In genomic region chr3:38967480-38967879, GRCm38 (mm10) we compare ENCODE assay signal across 23 mouse cellular contexts.
DNase-seq lines count a peak whose midpoint lies in the region; ATAC-seq and TF ChIP-seq lines count a peak whose summit lies in the region.
"Had no signal": no experiment of that assay in that cellular context is flagged by ENCODE, and none has a peak within 500 bp of the region (broad histone marks: within the 10 kb centered on the region; RNA-seq: fewer than 3 reads in every experiment).

No protein-coding gene starts in this region.

- H3K9me3 ChIP-seq in embryonic facial prominence, embryonic 14.5 days (ENCODE audit: control insufficient read depth, low read length), result no peaks in the 10 kb centered on the region
- no peaks in the 10 kb centered on the region for H3K9me3 ChIP-seq in embryonic facial prominence, embryonic 10.5 days
- H3K9me3 ChIP-seq in hindbrain, embryonic 12.5 days (replicated peaks), result no peaks in the 10 kb centered on the region
- H3K9me3 ChIP-seq in hindbrain, postnatal 0 days (ENCODE audit: low read length), result no peaks in the 10 kb centered on the region
- H3K9me3 ChIP-seq: embryonic facial prominence, embryonic 12.5 days; embryonic facial prominence, embryonic 15.5 days; forebrain, embryonic 10.5 days; forebrain, embryonic 12.5 days had no signal

- no peak for TF ChIP-seq POLR2A in liver, adult 2 months (IDR thresholded peaks at IDR 0.05; ENCODE audit: extremely low read depth, insufficient read depth, low read length)

- no peak overlapping the region for H3K27ac ChIP-seq in embryonic facial prominence, embryonic 14.5 days (replicated peaks; ENCODE audit: low read depth, low read length)
- H3K27ac ChIP-seq in embryonic facial prominence, embryonic 10.5 days (replicated peaks), result no peak overlapping the region
- no peak overlapping the region for H3K27ac ChIP-seq in hindbrain, embryonic 12.5 days
- no peak overlapping the region for H3K27ac ChIP-seq in hindbrain, postnatal 0 days
- no peak overlapping the region for H3K27ac ChIP-seq in liver, adult 2 months (replicated peaks; ENCODE audit: insufficient read depth, low read depth, low read length)
- H3K27ac ChIP-seq: embryonic facial prominence, embryonic 12.5 days; embryonic facial prominence, embryonic 15.5 days; forebrain, embryonic 10.5 days; forebrain, embryonic 12.5 days had no signal

- H3K79me2 ChIP-seq in liver, adult 2 months (ENCODE audit: control insufficient read depth, insufficient read depth, low read length), result no peaks in the 10 kb centered on the region

- no peaks in the 10 kb centered on the region for H3K27me3 ChIP-seq in embryonic facial prominence, embryonic 14.5 days (replicated peaks; ENCODE audit: control insufficient read depth, insufficient read depth, low read length)
- H3K27me3 ChIP-seq in embryonic facial prominence, embryonic 10.5 days (replicated peaks; ENCODE audit: low read depth, poor library complexity, severe bottlenecking), result no peaks in the 10 kb centered on the region
- no peaks in the 10 kb centered on the region for H3K27me3 ChIP-seq in hindbrain, embryonic 12.5 days
- H3K27me3 ChIP-seq in hindbrain, postnatal 0 days (ENCODE audit: insufficient read depth, low read length), result no peaks in the 10 kb centered on the region
- H3K27me3 ChIP-seq in liver, adult 2 months (ENCODE audit: control insufficient read depth, insufficient read depth, low read length), result no peaks in the 10 kb centered on the region
- H3K27me3 ChIP-seq: embryonic facial prominence, embryonic 12.5 days; embryonic facial prominence, embryonic 15.5 days; forebrain, embryonic 12.5 days had no signal

- no peak for TF ChIP-seq CTCF in hindbrain, postnatal 0 days (IDR thresholded peaks at IDR 0.05; ENCODE audit: low read depth)
- no peak for TF ChIP-seq CTCF in liver, adult 2 months (IDR thresholded peaks at IDR 0.05; ENCODE audit: low read depth, low read length)

- no peak overlapping the region for H3K4me2 ChIP-seq in embryonic facial prominence, embryonic 14.5 days (ENCODE audit: low read depth, low read length)
- H3K4me2 ChIP-seq in hindbrain, embryonic 12.5 days (replicated peaks), result no peak overlapping the region
- H3K4me2 ChIP-seq in hindbrain, postnatal 0 days (ENCODE audit: low read depth, low read length), result no peak overlapping the region
- H3K4me2 ChIP-seq: embryonic facial prominence, embryonic 12.5 days; embryonic facial prominence, embryonic 15.5 days; forebrain, embryonic 12.5 days had no signal

- H3K9ac ChIP-seq in embryonic facial prominence, embryonic 14.5 days (ENCODE audit: low read depth, low read length), result no peak overlapping the region
- H3K9ac ChIP-seq in hindbrain, embryonic 12.5 days, result no peak overlapping the region
- H3K9ac ChIP-seq in hindbrain, postnatal 0 days (replicated peaks; ENCODE audit: low read length), result no peak overlapping the region
- no peak overlapping the region for H3K9ac ChIP-seq in liver, adult 2 months (ENCODE audit: low read depth, low read length)
- H3K9ac ChIP-seq: embryonic facial prominence, embryonic 12.5 days; embryonic facial prominence, embryonic 15.5 days; forebrain, embryonic 12.5 days had no signal

- peak; percentile 17 for DNase-seq in embryonic facial prominence, embryonic 14.5 days (ENCODE audit: low spot score)
- no peak for DNase-seq in embryonic facial prominence, embryonic 10.5 days (ENCODE audit: low spot score)
- DNase-seq in hindbrain, postnatal 0 days (ENCODE audit: low spot score), result no peak
- DNase-seq in liver, adult 2 months (ENCODE audit: extremely low read depth, low read depth, low spot score), result peak; percentile 66
- no peak for DNase-seq in liver
- DNase-seq: adrenal gland, adult 2 months; adrenal gland, postnatal 10 days; adrenal gland, postnatal 25 days; cerebellum, adult 11 months; cerebellum, adult 18-20 months; cerebellum, adult 8-10 months; cerebellum, adult 9-11 months; cerebellum, postnatal 14 days; cerebellum, postnatal 36 days; embryo, embryonic 11 days had no signal

- no peak for ATAC-seq in embryonic facial prominence, embryonic 14.5 days (ENCODE audit: low read depth)
- ATAC-seq in hindbrain, embryonic 12.5 days (ENCODE audit: low FRiP score), result peak; percentile 56
- ATAC-seq in hindbrain, postnatal 0 days, result no peak
- ATAC-seq: forebrain, embryonic 14.5 days; forebrain, embryonic 16.5 days had no signal

- H3K4me1 ChIP-seq in embryonic facial prominence, embryonic 14.5 days (ENCODE audit: control insufficient read depth, insufficient read depth, low read length), result no peaks in the 10 kb centered on the region
- H3K4me1 ChIP-seq in embryonic facial prominence, embryonic 10.5 days, result peaks cover 3% of the 10 kb centered on the region; the same call in 1 of the 2 replicates
- H3K4me1 ChIP-seq in hindbrain, embryonic 12.5 days, result no peaks in the 10 kb centered on the region; the same call in 1 of the 2 replicates
- no peaks in the 10 kb centered on the region for H3K4me1 ChIP-seq in hindbrain, postnatal 0 days (ENCODE audit: insufficient read depth, low read length)
- H3K4me1 ChIP-seq in liver, adult 2 months (ENCODE audit: control insufficient read depth, insufficient read depth, low read length), result no peaks in the 10 kb centered on the region
- H3K4me1 ChIP-seq: embryonic facial prominence, embryonic 12.5 days; embryonic facial prominence, embryonic 15.5 days; forebrain, embryonic 10.5 days; forebrain, embryonic 12.5 days had no signal

- H3K4me3 ChIP-seq in embryonic facial prominence, embryonic 14.5 days (ENCODE audit: low read depth, low read length), result no peak overlapping the region
- H3K4me3 ChIP-seq in embryonic facial prominence, embryonic 10.5 days, result no peak overlapping the region
- no peak overlapping the region for H3K4me3 ChIP-seq in hindbrain, embryonic 12.5 days
- H3K4me3 ChIP-seq in hindbrain, postnatal 0 days (ENCODE audit: low read length), result no peak overlapping the region
- no peak overlapping the region for H3K4me3 ChIP-seq in liver, adult 2 months (ENCODE audit: insufficient read depth, low read depth, low read length)
- H3K4me3 ChIP-seq: embryonic facial prominence, embryonic 12.5 days; embryonic facial prominence, embryonic 15.5 days; erythroblast, embryonic 14.5 days; forebrain, embryonic 10.5 days; forebrain, embryonic 12.5 days had no signal

- peaks cover 64% of the 10 kb centered on the region for H3K36me3 ChIP-seq in embryonic facial prominence, embryonic 14.5 days (ENCODE audit: control insufficient read depth, insufficient read depth, low read length)
- peaks cover 46% of the 10 kb centered on the region for H3K36me3 ChIP-seq in embryonic facial prominence, embryonic 10.5 days (replicated peaks)
- H3K36me3 ChIP-seq in hindbrain, embryonic 12.5 days, result peaks cover 20% of the 10 kb centered on the region
- H3K36me3 ChIP-seq in hindbrain, postnatal 0 days (ENCODE audit: insufficient read depth, low read length), result peaks cover 11% of the 10 kb centered on the region; the same call in 1 of the 2 replicates
- no peaks in the 10 kb centered on the region for H3K36me3 ChIP-seq in liver, adult 2 months (ENCODE audit: control insufficient read depth, insufficient read depth, low read length)

Comparison
In these comparisons a context has a peak if more than half of its experiments do, and no peak if none do; other contexts are left out.
1. DNase-seq: peak in embryonic facial prominence, embryonic 14.5 days (single experiment) and liver, adult 2 months (single experiment); none in embryonic facial prominence, embryonic 10.5 days (single experiment), hindbrain, postnatal 0 days (single experiment) and liver (single experiment).